Mouse (Mus musculus) G1E (cell line): ENCODE measurements around the gene Chchd1.

Experiments
- CTCF ChIP-seq: IDR thresholded peaks from 2 replicates; pipeline ENCODE4 v1.5.1; 2012; ENCODE audit warnings: low read depth, low read length, inconsistent platforms, mixed read lengths
- GATA1 ChIP-seq: IDR thresholded peaks from 2 replicates; pipeline ENCODE4 v1.6.1; 2012; ENCODE audit warnings: borderline replicate concordance, low read length, inconsistent platforms, mixed read lengths
- TAL1 ChIP-seq: conservative IDR thresholded peaks from 2 replicates; pipeline ENCODE4 v1.6.1; 2012; ENCODE audit warnings: low read depth, low read length, inconsistent platforms, mixed read lengths

- TF ChIP-seq TAL1 (no peak), GATA1 (no peak), CTCF (no peak)
These were observed 9.2 kb upstream of the Chchd1 start for GRCm38 (mm10) chr14:20693589-20694101.
